Mouse (Mus musculus) forebrain, embryonic 15.5 days (tissue): ENCODE results near the gene Sypl2. TPM values are rescaled to one million over a fixed set of nuclear protein-coding genes. Genes with fewer than 3 reads are reported as not detected.

Experiments used
- ATAC-seq: fragments of 200-750 bp; cut with Nextera tagmentation; replicated peaks from 2 replicates; pipeline ENCODE4 v1.8.0; 2017; ENCODE audit warnings: mild to moderate bottlenecking, moderate TSS enrichment, moderate library complexity
- H3K27ac ChIP-seq: fragments of 300-500 bp; sonication (generic); replicated peaks from 2 replicates; pipeline ENCODE4 v1.5.1; 2015; ENCODE audit warnings: mild to moderate bottlenecking, inconsistent platforms
- H3K27me3 ChIP-seq: fragments of 300-500 bp; sonication (generic); 2 replicates; pipeline ENCODE4 v1.6.1; 2015; ENCODE audit warnings: inconsistent platforms
- H3K36me3 ChIP-seq: fragments of 300-500 bp; sonication (generic); 2 replicates; pipeline ENCODE4 v1.6.1; 2015; ENCODE audit warnings: mild to moderate bottlenecking, inconsistent platforms
- H3K4me1 ChIP-seq: fragments of 300-500 bp; sonication (generic); 2 replicates; pipeline ENCODE4 v1.6.1; 2015; ENCODE audit warnings: inconsistent platforms
- H3K4me2 ChIP-seq: fragments of 300-500 bp; sonication (generic); replicated peaks from 2 replicates; pipeline ENCODE4 v1.6.1; 2015; ENCODE audit warnings: mild to moderate bottlenecking, inconsistent platforms
- H3K4me3 ChIP-seq: fragments of 300-500 bp; sonication (generic); 2 replicates; pipeline ENCODE4 v1.5.1; 2015; ENCODE audit warnings: mild to moderate bottlenecking, inconsistent platforms
- H3K9ac ChIP-seq: fragments of 300-500 bp; sonication (generic); replicated peaks from 2 replicates; pipeline ENCODE4 v1.6.1; 2015; ENCODE audit warnings: mild to moderate bottlenecking, inconsistent platforms
- H3K9me3 ChIP-seq: fragments of 300-500 bp; sonication (generic); 2 replicates; pipeline ENCODE4 v1.6.1; 2016; ENCODE audit warnings: inconsistent platforms
- WGBS: fragments of 180-500 bp; shearing (Covaris S2); methylation state at CpG from one replicate; pipeline ENCODE4 v1.1.7; 2015; ENCODE audit warnings: mixed read lengths; 5-methylcytosine and 5-hydroxymethylcytosine counted together
- polyA plus RNA-seq: library from polyadenylated mRNA; unstranded; fragments of >200 nt; fragmentation: Nextera tagmentation; extraction: Ambion mirVana; gene quantifications from 2 replicates; pipeline ENCODE4 v1.2.1, GENCODE M21; 2015

The Sypl2 gene
- polyA plus RNA-seq, 1 experiment from 2014 or later, result 2.7 TPM

DNA sequence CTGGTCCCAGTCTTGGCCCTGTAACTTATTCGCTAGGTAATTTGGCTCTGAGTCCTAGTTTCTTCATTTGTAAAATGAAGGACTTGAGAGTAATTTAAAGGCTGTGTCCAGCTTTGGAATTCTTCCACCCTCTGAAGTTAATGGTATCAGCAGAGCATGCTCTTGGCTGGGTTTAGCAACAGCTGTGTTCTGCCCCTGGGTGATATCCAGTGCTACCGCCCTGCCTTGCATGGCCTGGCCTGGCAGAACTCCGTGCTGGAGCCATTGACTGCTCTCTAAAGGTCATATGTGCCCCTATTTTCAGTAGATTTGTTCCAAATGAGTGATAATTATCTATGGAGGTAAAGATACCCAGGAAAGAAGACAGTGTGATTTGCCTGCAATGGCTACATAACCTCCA lies 5.8 kb downstream of the Sypl2 start:
- 81% methylated on average over 3 of the region's 3 CpGs for WGBS
- ATAC-seq, result no peak
- Histone ChIP-seq H3K36me3 (no peaks in the 10 kb centered on the region), H3K4me1 (peaks cover 2% of the 10 kb centered on the region; the same call in 1 of the 2 replicates), H3K27me3 (peaks cover 16% of the 10 kb centered on the region), H3K9ac (no peak overlapping the region), H3K9me3 (no peaks in the 10 kb centered on the region), H3K4me3 (no peak overlapping the region), H3K27ac (no peak overlapping the region), H3K4me2 (no peak overlapping the region)

DNA sequence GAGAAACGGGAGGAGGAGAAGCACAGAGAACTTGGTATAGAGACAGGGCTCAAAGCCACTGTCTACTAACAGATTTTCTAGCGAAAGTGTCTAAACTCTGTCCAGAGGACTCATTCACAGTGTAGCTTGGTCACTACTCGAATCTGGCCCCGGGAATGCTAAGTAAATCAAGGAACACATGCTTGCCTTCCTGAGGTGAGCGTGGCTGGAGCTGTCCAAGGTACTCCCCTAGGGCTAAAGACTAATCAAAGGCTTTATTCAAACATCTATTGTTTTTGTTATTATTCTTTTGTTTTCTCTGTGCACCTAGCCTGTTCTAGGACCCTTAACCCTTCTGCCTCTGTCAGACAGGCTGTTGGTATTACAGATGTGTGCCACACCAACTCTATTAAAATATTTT lies 11.7 kb downstream of the Sypl2 start:
- 19% methylated on average over 5 of the region's 5 CpGs for WGBS
- H3K27me3 ChIP-seq, result no peaks in the 10 kb centered on the region
- no peak overlapping the region for H3K4me3 ChIP-seq
- no peak for ATAC-seq
- no peaks in the 10 kb centered on the region for H3K36me3 ChIP-seq
- H3K4me1 ChIP-seq, result peaks cover 13% of the 10 kb centered on the region
- no peaks in the 10 kb centered on the region for H3K9me3 ChIP-seq
- no peak overlapping the region for H3K27ac ChIP-seq
- H3K4me2 ChIP-seq, result no peak overlapping the region
- no peak overlapping the region for H3K9ac ChIP-seq

GRCm38 (mm10) chr3:108212406-108212805 lies 14.0 kb downstream of the Sypl2 start:
- Histone ChIP-seq H3K9ac (no peak overlapping the region), H3K36me3 (no peaks in the 10 kb centered on the region), H3K4me3 (no peak overlapping the region), H3K27ac (peak overlapping the region; percentile 98), H3K27me3 (no peaks in the 10 kb centered on the region), H3K9me3 (no peaks in the 10 kb centered on the region), H3K4me1 (peaks cover 33% of the 10 kb centered on the region), H3K4me2 (no peak overlapping the region)
- WGBS, result 83% methylated on average over 8 of the region's 8 CpGs
- ATAC-seq, result no peak

DNA sequence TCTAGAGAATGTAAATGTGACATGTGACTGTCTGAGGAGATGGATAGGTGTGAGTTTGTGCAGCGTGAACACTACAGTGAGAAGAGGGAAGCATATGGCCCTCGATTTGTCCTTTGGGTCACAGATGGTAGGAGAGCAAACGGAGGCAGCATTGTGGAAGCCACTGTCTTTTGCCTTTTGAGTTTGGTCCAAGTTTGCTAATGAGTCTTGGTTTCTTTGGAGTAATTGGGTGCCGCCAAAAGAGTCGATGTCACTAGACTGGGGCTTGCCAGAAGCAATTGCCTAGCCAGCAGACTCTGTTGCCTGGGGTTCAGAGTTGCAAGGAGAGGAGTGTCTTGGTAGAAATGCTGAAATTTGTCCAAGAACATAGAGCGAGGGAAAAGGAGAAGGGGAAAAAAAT lies 14.6 kb downstream of the Sypl2 start:
- Histone ChIP-seq H3K4me3 (peak overlapping the region; percentile 72), H3K27ac (peak overlapping the region; percentile 98), H3K4me2 (peak overlapping the region; percentile 63), H3K4me1 (peaks cover 38% of the 10 kb centered on the region), H3K36me3 (no peaks in the 10 kb centered on the region), H3K9me3 (no peaks in the 10 kb centered on the region), H3K27me3 (no peaks in the 10 kb centered on the region), H3K9ac (0 out of 2 replicates have a peak overlapping the region, but pooled peaks have one; percentile 89)
- ATAC-seq, result no peak
- WGBS, result 31% methylated on average over 6 of the region's 6 CpGs

DNA sequence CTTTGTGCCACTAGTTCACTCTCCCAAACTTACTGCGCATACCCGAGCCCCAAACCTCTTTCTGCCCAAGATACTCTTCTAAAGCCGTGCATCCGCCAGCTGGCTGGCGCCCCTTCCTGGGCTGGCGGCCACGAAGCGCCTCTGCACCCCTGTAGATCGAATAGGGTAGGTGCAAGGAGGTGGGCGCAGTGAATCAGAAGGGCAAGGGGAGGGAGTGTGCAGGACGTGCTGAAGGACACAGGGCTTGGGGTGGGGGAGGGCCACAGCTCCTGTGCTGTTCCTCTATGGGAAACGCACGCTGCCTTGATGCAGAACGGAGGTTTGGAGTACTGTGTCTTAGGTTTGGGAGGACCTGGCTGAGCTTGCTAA lies 15.7 kb downstream of the Sypl2 start, which contains the start of gene Atxn7l2:
Gene Atxn7l2 (minus strand): TSS at position 164 of the 369 bp plus-strand sequence.
- H3K4me2 ChIP-seq, result peak within 1 kb of the TSS; percentile 95
- peaks cover 41% of the 10 kb centered on the region for H3K4me1 ChIP-seq
- H3K9me3 ChIP-seq, result no peaks in the 10 kb centered on the region
- H3K27ac ChIP-seq, result peak within 1 kb of the TSS; percentile 98
- peak; percentile 85 for ATAC-seq
- H3K36me3 ChIP-seq, result peaks cover 10% of the 10 kb centered on the region
- H3K27me3 ChIP-seq, result no peaks in the 10 kb centered on the region
- H3K4me3 ChIP-seq, result peak within 1 kb of the TSS; percentile 72
- peak within 1 kb of the TSS; percentile 89 for H3K9ac ChIP-seq
- under 1% methylated on average over 14 of the region's 14 CpGs for WGBS

DNA sequence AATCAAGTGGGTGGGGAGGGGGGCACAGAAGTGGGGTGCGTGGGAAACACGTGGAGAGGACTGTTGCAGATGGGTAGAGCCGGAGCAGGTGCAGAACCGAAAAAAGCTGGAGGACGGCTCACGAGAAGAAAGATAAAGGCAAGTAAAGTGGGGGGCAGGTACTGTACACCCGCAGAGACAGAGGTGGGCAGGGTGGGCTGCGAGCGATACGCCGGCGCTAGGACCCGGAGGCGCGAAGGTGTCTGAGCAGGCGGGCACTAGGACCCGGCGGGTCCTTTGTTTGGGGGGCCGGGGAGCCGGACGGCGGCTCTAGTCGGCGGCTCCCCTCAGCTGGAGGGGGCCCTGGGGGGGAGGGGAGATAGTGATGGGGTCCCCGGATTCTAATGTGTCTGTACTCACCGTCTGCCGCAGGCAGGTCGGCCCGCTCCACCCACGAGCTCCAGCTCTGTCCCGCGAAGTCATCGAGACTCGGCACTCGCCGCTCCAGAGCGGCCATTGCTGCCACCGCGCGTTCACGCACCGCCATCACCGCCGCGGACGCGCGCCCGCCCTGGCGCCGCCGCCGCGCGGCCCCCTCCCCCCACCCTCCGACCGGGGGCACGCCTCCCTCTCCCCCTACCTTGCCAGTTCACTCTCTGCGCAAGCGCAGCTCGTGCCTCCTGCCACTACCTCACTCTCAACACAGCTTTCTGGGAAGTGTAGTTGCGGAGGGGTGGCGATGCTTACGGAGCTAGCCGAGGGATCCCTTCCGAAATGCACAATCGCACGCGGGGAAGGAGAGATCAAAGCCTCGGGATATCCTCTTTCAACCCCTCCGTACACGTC lies 16.3 kb downstream of the Sypl2 start:
- no peaks in the 10 kb centered on the region for H3K27me3 ChIP-seq
- peak overlapping the region; percentile 72 for H3K4me3 ChIP-seq
- peak overlapping the region; percentile 89 for H3K9ac ChIP-seq
- peak overlapping the region; percentile 95 for H3K4me2 ChIP-seq
- no peaks in the 10 kb centered on the region for H3K9me3 ChIP-seq
- peak; percentile 95 for ATAC-seq
- peaks cover 16% of the 10 kb centered on the region for H3K36me3 ChIP-seq
- WGBS, result under 1% methylated on average over 70 of the region's 72 CpGs
- peaks cover 41% of the 10 kb centered on the region for H3K4me1 ChIP-seq
- peak overlapping the region; percentile 98 for H3K27ac ChIP-seq

DNA sequence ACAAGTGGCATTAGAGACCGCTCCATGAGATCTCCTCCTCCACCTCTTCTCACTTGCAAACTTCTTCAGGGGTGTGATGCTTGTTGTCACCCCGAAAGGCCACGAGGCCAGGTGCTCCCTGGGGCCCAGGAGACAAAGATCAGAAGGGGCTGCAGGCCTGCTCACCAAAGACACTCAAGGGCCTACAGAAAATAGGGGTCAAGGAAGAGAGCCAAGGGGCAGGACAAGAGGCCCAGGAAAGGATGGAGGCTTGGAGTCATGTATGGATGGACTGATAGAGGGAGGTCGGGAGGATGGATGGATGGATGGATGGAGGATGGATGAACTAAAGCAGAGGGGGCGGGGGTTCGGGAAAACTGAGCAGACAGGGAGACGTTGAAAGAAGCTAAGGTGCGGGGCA lies 16.9 kb downstream of the Sypl2 start:
- H3K9ac ChIP-seq, result peak overlapping the region; percentile 89
- H3K36me3 ChIP-seq, result peaks cover 22% of the 10 kb centered on the region
- no peaks in the 10 kb centered on the region for H3K27me3 ChIP-seq
- no peaks in the 10 kb centered on the region for H3K9me3 ChIP-seq
- peak; percentile 3; the same call in 1 of the 2 replicates for ATAC-seq
- peak overlapping the region; percentile 72 for H3K4me3 ChIP-seq
- peak overlapping the region; percentile 98 for H3K27ac ChIP-seq
- peak overlapping the region; percentile 95 for H3K4me2 ChIP-seq
- 5% methylated on average over 8 of the region's 8 CpGs for WGBS
- H3K4me1 ChIP-seq, result peaks cover 41% of the 10 kb centered on the region

DNA sequence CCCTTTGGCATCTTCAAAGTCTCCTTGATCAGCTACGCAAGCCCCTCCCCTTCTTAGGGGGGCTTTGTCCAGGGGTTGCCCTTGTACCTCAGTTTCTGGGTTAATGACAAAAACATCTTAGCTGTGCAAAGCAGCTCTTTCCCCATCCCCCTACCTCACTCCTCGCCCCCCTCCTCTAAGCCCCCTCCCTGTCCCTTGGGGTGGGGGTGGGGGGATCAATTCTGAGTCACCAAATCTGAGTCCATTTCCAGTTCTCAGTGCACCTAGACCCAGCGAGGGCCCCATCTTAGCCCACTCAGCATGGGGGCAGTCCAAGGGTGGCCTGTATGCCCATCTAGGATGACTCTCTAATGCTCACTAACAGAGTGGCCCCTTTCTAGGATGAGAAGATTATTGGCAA lies 17.4 kb downstream of the Sypl2 start:
- Histone ChIP-seq H3K9me3 (no peaks in the 10 kb centered on the region), H3K4me1 (peaks cover 43% of the 10 kb centered on the region), H3K27ac (peak overlapping the region; percentile 98), H3K4me3 (peak overlapping the region; percentile 72), H3K27me3 (no peaks in the 10 kb centered on the region), H3K36me3 (peaks cover 25% of the 10 kb centered on the region), H3K9ac (peak overlapping the region; percentile 89), H3K4me2 (peak overlapping the region; percentile 95)
- WGBS, result 59% methylated on average over 3 of the region's 3 CpGs
- ATAC-seq, result no peak

DNA sequence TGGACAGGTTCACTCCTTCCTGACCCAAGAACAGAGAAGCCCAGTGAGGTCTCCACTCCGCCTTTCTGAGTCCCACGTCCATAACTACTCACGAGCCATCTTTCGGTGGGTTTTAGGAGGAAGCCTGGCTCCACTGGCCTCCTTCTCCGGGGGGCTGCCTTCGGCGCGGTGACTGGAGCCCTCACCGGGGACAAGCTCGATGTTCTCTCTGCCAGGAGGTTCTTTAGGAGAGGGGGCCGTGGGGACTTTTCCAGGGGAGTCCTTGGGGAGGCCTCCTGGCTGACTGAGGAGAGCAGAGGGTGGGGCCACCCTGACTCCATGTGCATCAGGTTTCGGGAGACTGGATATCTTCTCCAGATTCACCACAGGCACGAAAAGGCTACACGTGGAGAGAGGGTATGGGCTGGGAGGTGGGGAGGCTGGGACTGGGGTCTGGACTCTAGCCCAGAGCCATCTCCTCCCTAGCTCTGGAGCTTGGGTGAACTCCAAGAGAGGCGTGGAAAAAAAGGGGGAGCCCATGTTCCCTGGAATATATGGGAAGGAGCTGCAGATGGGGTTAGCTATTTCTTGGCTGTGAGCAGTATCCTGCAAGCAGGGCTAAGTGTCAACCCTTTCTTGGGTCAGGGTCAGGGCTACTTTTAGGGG lies 19.6 kb downstream of the Sypl2 start:
- Histone ChIP-seq H3K36me3 (peaks cover 38% of the 10 kb centered on the region), H3K4me1 (peaks cover 39% of the 10 kb centered on the region), H3K4me3 (no peak overlapping the region), H3K27ac (no peak overlapping the region), H3K27me3 (no peaks in the 10 kb centered on the region), H3K9me3 (no peaks in the 10 kb centered on the region), H3K4me2 (no peak overlapping the region), H3K9ac (no peak overlapping the region)
- ATAC-seq, result no peak
- WGBS, result 74% methylated on average over 15 of the region's 15 CpGs

- Histone ChIP-seq H3K4me3 (no peak overlapping the region), H3K27me3 (no peaks in the 10 kb centered on the region), H3K4me1 (peaks cover 45% of the 10 kb centered on the region), H3K36me3 (peaks cover 40% of the 10 kb centered on the region), H3K9ac (no peak overlapping the region), H3K4me2 (no peak overlapping the region), H3K9me3 (no peaks in the 10 kb centered on the region), H3K27ac (0 out of 2 replicates have a peak overlapping the region, but pooled peaks have one; percentile 5)
- ATAC-seq, result no peak
- WGBS, result 90% methylated on average over 8 of the region's 8 CpGs
Observed at GRCm38 (mm10) chr3:108205601-108206000, 20.8 kb downstream of the Sypl2 start.

DNA sequence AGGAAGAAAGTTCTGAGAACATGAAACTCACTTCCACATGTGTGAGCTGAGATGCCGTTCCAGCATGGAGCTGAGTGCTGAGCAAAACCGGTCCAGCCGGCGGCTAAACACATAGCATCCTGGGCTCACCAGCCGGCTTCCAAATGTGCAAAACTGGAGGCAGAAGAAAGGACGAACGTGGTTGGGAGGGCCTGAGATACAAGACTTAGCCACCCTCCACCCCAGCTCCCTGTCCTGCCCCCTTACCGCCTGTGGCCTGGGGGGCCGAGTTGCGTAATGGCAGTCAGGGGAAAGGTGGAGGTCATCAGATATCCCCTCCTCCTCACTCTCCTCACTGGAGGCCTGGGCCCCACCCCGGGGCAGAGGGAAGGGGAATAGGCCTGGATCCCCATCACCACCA lies 22.0 kb downstream of the Sypl2 start:
- Histone ChIP-seq H3K4me2 (no peak overlapping the region), H3K9ac (no peak overlapping the region), H3K9me3 (no peaks in the 10 kb centered on the region), H3K36me3 (peaks cover 40% of the 10 kb centered on the region), H3K27ac (no peak overlapping the region), H3K27me3 (no peaks in the 10 kb centered on the region), H3K4me1 (peaks cover 53% of the 10 kb centered on the region), H3K4me3 (no peak overlapping the region)
- WGBS, result 86% methylated on average over 11 of the region's 11 CpGs
- no peak for ATAC-seq

DNA sequence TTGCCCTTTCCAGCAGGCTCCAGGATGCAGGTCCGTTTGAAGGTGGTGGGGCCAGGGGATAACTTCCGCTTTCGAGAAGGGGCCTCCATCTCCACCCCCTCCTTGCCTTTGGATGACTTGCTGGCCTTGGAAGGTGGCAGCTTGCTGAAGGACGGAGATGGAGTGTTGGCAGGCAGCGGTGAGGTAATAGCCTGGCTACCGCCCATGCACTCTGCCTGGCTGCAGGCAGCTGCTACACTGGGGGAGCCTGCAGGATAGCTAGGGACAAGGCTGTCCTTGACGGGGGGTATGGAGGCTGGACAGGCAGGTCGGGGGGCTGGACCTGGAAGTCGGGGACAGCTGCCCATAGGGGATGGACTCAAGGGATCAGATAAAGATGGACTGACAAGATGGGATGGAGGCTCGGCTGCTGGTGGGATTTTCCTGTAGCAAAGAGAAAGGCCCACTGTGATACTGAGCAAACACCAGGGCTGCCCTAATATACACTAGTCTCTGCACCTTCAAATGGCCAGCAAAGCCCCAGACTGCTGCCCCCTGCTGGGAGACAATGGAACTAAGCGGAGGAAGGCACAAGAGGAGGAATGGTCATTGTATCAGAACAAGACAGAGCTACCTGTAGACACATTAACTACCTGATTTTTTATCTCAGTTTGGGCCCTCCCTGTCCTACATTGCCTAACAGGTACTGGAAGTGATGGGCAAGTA lies 22.7 kb downstream of the Sypl2 start:
- 83% methylated on average over 11 of the region's 11 CpGs for WGBS
- ATAC-seq, result no peak
- Histone ChIP-seq H3K36me3 (peaks cover 44% of the 10 kb centered on the region), H3K4me1 (peaks cover 46% of the 10 kb centered on the region), H3K4me2 (no peak overlapping the region), H3K27me3 (no peaks in the 10 kb centered on the region), H3K9me3 (no peaks in the 10 kb centered on the region), H3K9ac (no peak overlapping the region), H3K4me3 (no peak overlapping the region), H3K27ac (no peak overlapping the region)
